Mouse (Mus musculus) adrenal gland, postnatal 14 days (tissue): ENCODE data around the gene Prss41. TPM values are rescaled to one million over a fixed set of nuclear protein-coding genes. Genes with fewer than 3 reads are reported as not detected.

Experiments
- microRNA-seq, 2 experiments: library from miRNA; unstranded; fragments of <30 nt; microRNA quantifications; one replicate each; pipeline ENCODE4 v1.2.0; 2021
- total RNA-seq: library from RNA; stranded (reverse); gene quantifications from 2 replicates; pipeline ENCODE4 v1.2.3, GENCODE M21; 2021

Prss41 gene
- total RNA-seq, 1 experiment from 2014 or later = 0.56 TPM

Small RNA genes within 50 kb of the gene (microRNA-seq; reads per million reads assigned to microRNA genes)
- gene Mir5125 = 0.38 to 2.6 reads per million in 2 experiments

Other genes starting within 250 kb of the Prss41 start
- 8.5 and 14.6 TPM in 2 replicates for gene Zfp13, start 244.7 kb downstream of the Prss41 start, total RNA-seq
- not detected in 2 replicates for gene Zscan10, start 243.3 kb downstream of the Prss41 start, total RNA-seq
- 0.37 and 0.53 TPM in 2 replicates for gene Mmp25, start 198.9 kb downstream of the Prss41 start, total RNA-seq
- gene Bicdl2, start 183.7 kb downstream of the Prss41 start, total RNA-seq = not detected in 2 replicates
- gene Hcfc1r1, start 170.6 kb downstream of the Prss41 start, total RNA-seq = 158 and 163 TPM in 2 replicates
- gene Thoc6, start 170.3 kb downstream of the Prss41 start, total RNA-seq = 25.2 and 26.3 TPM in 2 replicates
- 85.2 and 119 TPM in 2 replicates for gene Tnfrsf12a, start 166.7 kb downstream of the Prss41 start, total RNA-seq
- 0.30 TPM in 1 of 2 replicates, not detected in the other for gene Cldn6, start 164.9 kb downstream of the Prss41 start, total RNA-seq
- gene Cldn9, start 160.1 kb downstream of the Prss41 start, total RNA-seq = not detected in 2 replicates
- gene 1520401A03Rik, start 121.4 kb downstream of the Prss41 start, total RNA-seq = 1.9 and 3.8 TPM in 2 replicates
- gene Pkmyt1, start 117.8 kb downstream of the Prss41 start, total RNA-seq = 9.7 and 11.3 TPM in 2 replicates
- 11.3 and 14.3 TPM in 2 replicates for gene Paqr4, start 103.3 kb downstream of the Prss41 start, total RNA-seq
- not detected in 2 replicates for gene Kremen2, start 98.3 kb downstream of the Prss41 start, total RNA-seq
- gene Flywch1, start 72.6 kb downstream of the Prss41 start, total RNA-seq = 44.4 and 46.4 TPM in 2 replicates
- 6.5 and 9.8 TPM in 2 replicates for gene Flywch2, start 58.1 kb downstream of the Prss41 start, total RNA-seq
- gene Srrm2, start 53.6 kb downstream of the Prss41 start, total RNA-seq = 515 and 599 TPM in 2 replicates
- gene Elob, start 15.0 kb downstream of the Prss41 start, total RNA-seq = 376 and 380 TPM in 2 replicates
- gene Prss33, start 8.1 kb downstream of the Prss41 start, total RNA-seq = not detected in 2 replicates
- gene Prss32, start 317 bp downstream of the Prss41 start, total RNA-seq = not detected in 2 replicates
- not detected in 2 replicates for gene Prss21, start 23.9 kb upstream of the Prss41 start, total RNA-seq
- gene Dcpp1, start 36.7 kb upstream of the Prss41 start, total RNA-seq = not detected in 2 replicates
- not detected in 2 replicates for gene Dcpp2, start 36.7 kb upstream of the Prss41 start, total RNA-seq
- not detected in 2 replicates for gene Dcpp3, start 73.3 kb upstream of the Prss41 start, total RNA-seq
- gene Sbp, start 97.5 kb upstream of the Prss41 start, total RNA-seq = not detected in 2 replicates
- not detected in 2 replicates for gene Sbpl, start 111.1 kb upstream of the Prss41 start, total RNA-seq
- gene Prss30, start 136.4 kb upstream of the Prss41 start, total RNA-seq = 0.34 and 0.37 TPM in 2 replicates
- not detected in 2 replicates for gene Prss22, start 153.9 kb upstream of the Prss41 start, total RNA-seq
- gene Prss27, start 194.0 kb upstream of the Prss41 start, total RNA-seq = 0.41 and 1.6 TPM in 2 replicates
- gene Kctd5, start 229.3 kb upstream of the Prss41 start, total RNA-seq = 19.1 and 21.9 TPM in 2 replicates